Comparison of ENCODE assay signal across 24 mouse cellular contexts in genomic region chr9:20677892-20678291, GRCm38 (mm10). TPM values are rescaled to one million over a fixed set of nuclear protein-coding genes. Genes with fewer than 3 reads are reported as not detected.
A peak's percentile ranks its signal among the peaks of the same experiment; 100 is the strongest.
DNase-seq lines count a peak whose midpoint lies in the region; ATAC-seq and TF ChIP-seq lines count a peak whose summit lies in the region.
"Had no signal": no experiment of that assay in that cellular context is flagged by ENCODE, and none has a peak within 500 bp of the region (broad histone marks: within the 10 kb centered on the region; RNA-seq: fewer than 3 reads in every experiment).

No protein-coding gene starts in this region.

- no peaks in the 10 kb centered on the region for H3K27me3 ChIP-seq in hindbrain, embryonic 13.5 days
- H3K27me3 ChIP-seq in hindbrain, embryonic 10.5 days (ENCODE audit: insufficient read depth, poor library complexity, severe bottlenecking), result no peaks in the 10 kb centered on the region
- H3K27me3 ChIP-seq in cerebellum, adult 2 months (ENCODE audit: control insufficient read depth, insufficient read depth, low read length), result no peaks in the 10 kb centered on the region; the same call in 1 of the 2 replicates
- H3K27me3 ChIP-seq: embryonic facial prominence, embryonic 12.5 days; embryonic facial prominence, embryonic 15.5 days; hindbrain, embryonic 15.5 days had no signal

- peaks cover 30% of the 10 kb centered on the region for H3K4me1 ChIP-seq in hindbrain, embryonic 13.5 days (replicated peaks)
- peaks cover 16% of the 10 kb centered on the region; the same call in 1 of the 2 replicates for H3K4me1 ChIP-seq in hindbrain, embryonic 10.5 days (replicated peaks)
- peaks cover 4% of the 10 kb centered on the region; the same call in 1 of the 2 replicates for H3K4me1 ChIP-seq in cortical plate, adult 2 months (ENCODE audit: control insufficient read depth, insufficient read depth, low read length)
- H3K4me1 ChIP-seq in cerebellum, adult 2 months (ENCODE audit: control insufficient read depth, insufficient read depth, low read length), result no peaks in the 10 kb centered on the region
- H3K4me1 ChIP-seq: embryonic facial prominence, embryonic 12.5 days; embryonic facial prominence, embryonic 15.5 days had no signal

- H3K27ac ChIP-seq in hindbrain, embryonic 13.5 days, result peak overlapping the region; percentile 30; the same call in 1 of the 2 replicates
- no peak overlapping the region for H3K27ac ChIP-seq in hindbrain, embryonic 10.5 days
- peak overlapping the region; percentile 2; the same call in 1 of the 2 replicates for H3K27ac ChIP-seq in cortical plate, adult 2 months (ENCODE audit: insufficient read depth, low read length)
- no peak overlapping the region for H3K27ac ChIP-seq in cerebellum, adult 2 months (ENCODE audit: insufficient read depth, low read length)
- H3K27ac ChIP-seq: embryonic facial prominence, embryonic 12.5 days; embryonic facial prominence, embryonic 15.5 days; heart, adult 2 months; heart, embryonic 10.5 days; heart, embryonic 13.5 days; hindbrain, embryonic 15.5 days had no signal

- no peak overlapping the region for H3K4me3 ChIP-seq in hindbrain, embryonic 13.5 days
- H3K4me3 ChIP-seq in hindbrain, embryonic 10.5 days, result no peak overlapping the region
- H3K4me3 ChIP-seq in cortical plate, adult 2 months (ENCODE audit: insufficient read depth, low read length), result no peak overlapping the region
- H3K4me3 ChIP-seq in cerebellum, adult 2 months (replicated peaks; ENCODE audit: insufficient read depth, low read depth, low read length), result no peak overlapping the region
- H3K4me3 ChIP-seq: embryonic facial prominence, embryonic 12.5 days; embryonic facial prominence, embryonic 15.5 days; heart, adult 2 months; heart, embryonic 10.5 days; heart, embryonic 13.5 days; hindbrain, embryonic 15.5 days had no signal

- H3K4me2 ChIP-seq in hindbrain, embryonic 13.5 days, result no peak overlapping the region
- H3K4me2 ChIP-seq: embryonic facial prominence, embryonic 12.5 days; embryonic facial prominence, embryonic 15.5 days; heart, embryonic 13.5 days; hindbrain, embryonic 15.5 days had no signal

- H3K36me3 ChIP-seq in hindbrain, embryonic 13.5 days, result peaks cover 12% of the 10 kb centered on the region
- H3K36me3 ChIP-seq in hindbrain, embryonic 10.5 days, result peaks cover 10% of the 10 kb centered on the region; the same call in 1 of the 2 replicates
- H3K36me3 ChIP-seq: embryonic facial prominence, embryonic 12.5 days; embryonic facial prominence, embryonic 15.5 days; heart, embryonic 10.5 days; heart, embryonic 13.5 days had no signal

- TF ChIP-seq CTCF in cortical plate, adult 2 months (IDR thresholded peaks at IDR 0.05; ENCODE audit: extremely low read depth, insufficient read depth, low read length), result no peak
- no peak for TF ChIP-seq CTCF in cerebellum, adult 2 months (IDR thresholded peaks at IDR 0.05; ENCODE audit: borderline replicate concordance, insufficient read depth, low read depth, low read length)

- DNase-seq in hindbrain, embryonic 10.5 days (ENCODE audit: low spot score), result no peak
- peak; percentile 39 to 58 for DNase-seq in left cerebral cortex, postnatal 25 days (ENCODE audit: low spot score in 2 of 2)
- DNase-seq in left cerebral cortex, postnatal 36 days (ENCODE audit: low spot score in 2 of 2), result no peak
- DNase-seq in cerebellum, adult 2 months, result no peak
- DNase-seq: adrenal gland, adult 2 months; adrenal gland, postnatal 14 days; cerebellum, adult 11-12 months; cerebellum, adult 9-10 months; cerebellum, postnatal 14 days; forebrain, postnatal 0 days; gastrocnemius, postnatal 10 days; gastrocnemius, postnatal 36 days; heart, adult 2 months; heart, postnatal 14 days; heart, postnatal 4 days had no signal

- no peak for TF ChIP-seq POLR2A in cortical plate, adult 2 months (IDR thresholded peaks at IDR 0.05; ENCODE audit: extremely low read depth, insufficient read depth, low read length)
- no peak for TF ChIP-seq POLR2A in cerebellum, adult 2 months (IDR thresholded peaks at IDR 0.05; ENCODE audit: borderline replicate concordance, insufficient read depth, low read length)

- intact Hi-C loops in left cerebral cortex, postnatal 25 days (cut with DNase I), result no loop called here
- intact Hi-C loops in left cerebral cortex, postnatal 36 days (cut with DNase I), result no loop called here

- no peak for ATAC-seq in hindbrain, embryonic 13.5 days (ENCODE audit: low FRiP score)
- ATAC-seq: CD4-positive, CD25-positive, alpha-beta regulatory T cell, adult 4 months; forebrain, embryonic 14.5 days; forebrain, postnatal 0 days had no signal

- 89% methylated on average over 12 of the region's 12 CpGs for WGBS in hindbrain, embryonic 13.5 days
- WGBS in hindbrain, embryonic 10.5 days, result 95% methylated on average over 12 of the region's 12 CpGs
- 88% methylated on average over 12 of the region's 12 CpGs for WGBS in cerebellum, adult 2 months

- no peak overlapping the region for H3K9ac ChIP-seq in hindbrain, embryonic 13.5 days
- H3K9ac ChIP-seq: embryonic facial prominence, embryonic 12.5 days; embryonic facial prominence, embryonic 15.5 days; forebrain, postnatal 0 days; heart, embryonic 13.5 days; hindbrain, embryonic 15.5 days had no signal

- H3K9me3 ChIP-seq in hindbrain, embryonic 13.5 days, result no peaks in the 10 kb centered on the region
- H3K9me3 ChIP-seq in hindbrain, embryonic 10.5 days, result peaks cover 4% of the 10 kb centered on the region; the same call in 1 of the 2 replicates
- H3K9me3 ChIP-seq: embryonic facial prominence, embryonic 12.5 days; embryonic facial prominence, embryonic 15.5 days; heart, embryonic 10.5 days; heart, embryonic 13.5 days; hindbrain, embryonic 15.5 days had no signal

RNA-seq across cellular contexts. Expression of gene Pin1, which starts 26.0 kb away (rescaled TPM):
- 59.8 and 61.5 TPM in 2 replicates for polyA plus RNA-seq in hindbrain, embryonic 13.5 days (2015; fragmentation: Nextera tagmentation; extraction: Ambion mirVana)
- polyA plus RNA-seq in hindbrain, embryonic 10.5 days (2016; fragmentation: Nextera tagmentation; extraction: Ambion mirVana), result 83.7 and 88.6 TPM in 2 replicates
- total RNA-seq in left cerebral cortex, postnatal 25 days (2021), result 10 to 100 TPM; 42.8 to 47.4 TPM
- total RNA-seq in left cerebral cortex, postnatal 36 days (2021), result 10 to 100 TPM; 42.4 to 43.8 TPM
- polyA plus RNA-seq in cortical plate, adult 2 months (2012; rRNA removed), result 47.1 and 47.4 TPM in 2 replicates
- polyA plus RNA-seq in cerebellum, adult 2 months (2012; rRNA removed), result 38.8 and 39.6 TPM in 2 replicates

RNA-seq across cellular contexts. Expression of gene Fbxl12, which starts 33.3 kb away (rescaled TPM):
- polyA plus RNA-seq in hindbrain, embryonic 13.5 days (2015; fragmentation: Nextera tagmentation; extraction: Ambion mirVana), result 18.2 and 19.1 TPM in 2 replicates
- polyA plus RNA-seq in hindbrain, embryonic 10.5 days (2016; fragmentation: Nextera tagmentation; extraction: Ambion mirVana), result 21.5 and 21.9 TPM in 2 replicates
- 10 to 100 TPM; 18.4 to 19.0 TPM for total RNA-seq in left cerebral cortex, postnatal 25 days (2021)
- total RNA-seq in left cerebral cortex, postnatal 36 days (2021), result 10 to 100 TPM; 15.3 to 27.6 TPM
- polyA plus RNA-seq in cortical plate, adult 2 months (2012; rRNA removed), result 26.9 and 30.3 TPM in 2 replicates
- 38.2 and 41.8 TPM in 2 replicates for polyA plus RNA-seq in cerebellum, adult 2 months (2012; rRNA removed)

RNA-seq across cellular contexts. Expression of gene Ubl5, which starts 35.2 kb away (rescaled TPM):
- polyA plus RNA-seq in hindbrain, embryonic 13.5 days (2015; fragmentation: Nextera tagmentation; extraction: Ambion mirVana), result 500 and 520 TPM in 2 replicates
- polyA plus RNA-seq in hindbrain, embryonic 10.5 days (2016; fragmentation: Nextera tagmentation; extraction: Ambion mirVana), result 393 and 437 TPM in 2 replicates
- total RNA-seq in left cerebral cortex, postnatal 25 days (2021), result 100 to 1,000 TPM; 320 to 340 TPM
- total RNA-seq in left cerebral cortex, postnatal 36 days (2021), result 100 to 1,000 TPM; 289 to 334 TPM
- 569 and 577 TPM in 2 replicates for polyA plus RNA-seq in cortical plate, adult 2 months (2012; rRNA removed)
- 571 and 579 TPM in 2 replicates for polyA plus RNA-seq in cerebellum, adult 2 months (2012; rRNA removed)

Comparison
In these comparisons a context has a peak if more than half of its experiments do, and no peak if none do; other contexts are left out.
1. H3K27ac ChIP-seq: peak in hindbrain, embryonic 13.5 days (single experiment) and cortical plate, adult 2 months (single experiment); none in hindbrain, embryonic 10.5 days (single experiment) and cerebellum, adult 2 months (single experiment).
2. DNase-seq: peak in left cerebral cortex, postnatal 25 days (2 of 2); none in hindbrain, embryonic 10.5 days (single experiment), left cerebral cortex, postnatal 36 days (0 of 2) and cerebellum, adult 2 months (0 of 2).